Mouse (Mus musculus) heart, embryonic 16.5 days (tissue): ENCODE data around the gene Gm17655. TPM values are rescaled to one million over a fixed set of nuclear protein-coding genes. Genes with fewer than 3 reads are reported as not detected.

ENCODE experiments used
- polyA plus RNA-seq: library from polyadenylated mRNA; unstranded; fragments of >200 nt; fragmentation: Nextera tagmentation; extraction: Ambion mirVana; gene quantifications from 2 replicates; pipeline ENCODE4 v1.2.1, GENCODE M21; 2015

The Gm17655 gene
- polyA plus RNA-seq, 1 experiment from 2014 or later = 3.5 TPM

Other genes starting within 250 kb of the Gm17655 start
- 0.27 and 0.39 TPM in 2 replicates for gene Gm15446, start 149.1 kb downstream of the Gm17655 start, polyA plus RNA-seq
- 10.7 and 11.9 TPM in 2 replicates for gene Zfp932, start 76.0 kb downstream of the Gm17655 start, polyA plus RNA-seq
- gene Gm35315, start 21.9 kb upstream of the Gm17655 start, polyA plus RNA-seq = 0.51 and 0.75 TPM in 2 replicates
- 0.90 and 1.2 TPM in 2 replicates for gene Plcxd1, start 27.5 kb upstream of the Gm17655 start, polyA plus RNA-seq
- 19.6 and 22.5 TPM in 2 replicates for gene Gtpbp6, start 35.7 kb upstream of the Gm17655 start, polyA plus RNA-seq
- 2.0 and 2.7 TPM in 2 replicates for gene Zfp605, start 37.6 kb upstream of the Gm17655 start, polyA plus RNA-seq
- gene Chfr, start 63.3 kb upstream of the Gm17655 start, polyA plus RNA-seq = 27.3 and 28.7 TPM in 2 replicates
- gene Golga3, start 104.2 kb upstream of the Gm17655 start, polyA plus RNA-seq = 14.9 and 18.2 TPM in 2 replicates
- 14.4 and 17.6 TPM in 2 replicates for gene Ankle2, start 158.5 kb upstream of the Gm17655 start, polyA plus RNA-seq
- gene Pgam5, start 197.4 kb upstream of the Gm17655 start, polyA plus RNA-seq = 51.5 and 51.7 TPM in 2 replicates
- 26.3 and 26.7 TPM in 2 replicates for gene Pxmp2, start 213.7 kb upstream of the Gm17655 start, polyA plus RNA-seq
- gene Pole, start 213.8 kb upstream of the Gm17655 start, polyA plus RNA-seq = 17.1 and 17.9 TPM in 2 replicates